Mouse (Mus musculus) c-Kit-positive CD71-negative TER-119-negative erythroid progenitor cells, embryonic 14.5 days (primary cell): ENCODE measurements around the gene Myocd.

ENCODE experiments used
- DNase-seq: peaks from one replicate; pipeline ENCODE4 v3.0.0-alpha.2; 2013; ENCODE audit warnings: low read depth

Gene Myocd

DNA sequence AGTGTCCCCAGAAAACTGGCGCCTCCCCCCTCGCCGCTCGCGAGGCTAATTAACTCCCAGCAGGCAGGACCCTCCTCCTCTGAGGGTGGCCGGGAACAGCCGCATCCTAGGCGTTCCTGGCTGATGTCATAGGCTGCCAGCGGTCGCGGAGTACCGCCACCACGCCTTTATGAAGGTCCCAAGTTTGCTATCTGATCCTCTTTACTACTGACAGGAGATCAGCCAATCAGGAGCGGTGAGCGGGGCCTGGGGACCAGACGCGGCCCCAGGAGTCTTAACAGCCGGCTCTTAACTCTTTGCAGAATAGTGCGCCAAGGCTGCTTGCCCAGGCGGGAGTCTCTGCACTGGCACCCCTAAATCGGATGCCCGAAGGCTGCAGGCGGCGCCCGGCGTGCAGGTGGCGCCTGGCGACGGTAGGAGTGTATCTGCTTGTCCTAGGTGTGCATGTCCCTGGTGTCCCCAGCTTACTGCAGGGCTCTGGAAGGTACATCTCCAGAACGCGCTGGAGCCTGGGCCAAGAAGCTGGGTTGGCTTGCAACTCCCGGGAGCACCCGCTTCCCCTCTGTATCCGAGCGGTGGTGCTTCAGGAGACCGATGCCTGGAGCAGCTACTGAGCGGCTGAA lies at the start of gene Myocd:
Gene Myocd (minus strand): TSS at position 139 of the 623 bp plus-strand sequence.
- DNase-seq, result no peak

DNA sequence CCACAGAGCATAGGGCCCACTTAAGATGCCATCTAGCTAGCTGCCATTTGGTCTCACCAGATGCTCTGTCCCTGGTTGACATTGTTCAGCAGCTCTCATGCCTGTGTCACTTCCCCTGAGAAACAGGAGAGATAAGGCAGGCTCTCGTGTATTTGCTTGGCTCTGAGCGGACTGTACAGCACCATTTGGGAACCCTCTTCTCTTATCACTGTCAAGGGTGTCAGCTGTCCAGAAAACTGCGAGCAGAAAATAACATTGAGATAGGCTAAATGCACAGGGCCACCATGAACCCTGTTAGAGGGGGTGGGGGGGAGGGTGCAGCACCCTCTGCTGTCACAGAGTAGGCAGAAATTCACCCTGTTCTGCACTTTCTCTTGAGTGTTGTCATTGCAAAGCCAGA lies 34.0 kb upstream of the Myocd start:
- DNase-seq, result no peak

DNA sequence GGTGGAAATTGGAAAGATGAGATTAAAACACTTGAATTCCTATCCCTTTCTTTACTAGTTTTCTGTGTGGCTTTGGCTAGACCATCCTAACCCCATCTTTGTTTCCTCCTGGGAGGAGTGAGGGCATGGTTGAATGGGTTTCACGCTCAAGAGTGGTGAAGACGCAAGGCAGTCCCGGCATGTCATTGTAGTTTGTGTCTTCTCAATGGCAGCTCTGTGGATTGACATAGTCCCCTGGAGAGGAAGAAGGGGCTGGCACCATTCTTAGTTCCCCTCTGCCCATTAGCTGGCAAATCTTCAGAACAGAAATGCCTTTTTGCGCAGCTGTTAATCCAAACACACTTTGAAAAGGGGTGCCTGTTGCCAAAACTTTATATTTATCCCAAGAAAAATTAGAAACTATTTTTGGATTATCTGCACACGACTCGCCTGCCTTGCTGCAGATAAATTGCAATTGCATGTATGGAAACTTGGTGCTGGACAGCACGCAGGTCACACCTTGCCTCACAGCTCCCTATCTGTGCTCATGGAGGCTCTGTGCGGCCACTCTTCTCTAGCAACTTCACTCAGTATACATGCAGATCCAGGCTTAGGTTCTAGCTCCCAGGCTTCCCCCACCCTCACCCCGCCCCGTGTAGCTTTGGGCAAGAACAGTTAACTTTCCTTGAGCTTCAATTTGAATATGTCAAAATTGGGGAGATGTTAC lies 24.5 kb upstream of the Myocd start:
- DNase-seq, result no peak

DNA sequence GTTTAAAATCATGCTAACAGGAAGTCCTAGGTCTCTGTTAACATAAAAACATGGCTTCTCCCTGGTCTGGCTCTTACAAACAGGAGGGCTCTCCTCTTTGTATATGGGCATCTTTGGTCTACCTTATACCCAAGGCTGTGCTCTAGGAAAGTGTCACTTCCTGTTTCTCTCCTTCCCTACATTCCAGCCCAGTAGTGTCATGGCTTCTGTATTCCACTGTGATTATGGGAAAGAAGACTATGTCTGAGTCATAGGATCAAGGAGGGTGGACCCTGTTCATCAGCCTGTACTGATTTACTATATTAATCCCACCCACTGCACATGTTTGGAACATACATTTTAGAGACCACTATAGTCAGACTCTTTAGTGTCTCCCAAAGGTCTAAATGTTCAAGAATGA lies 23.2 kb upstream of the Myocd start:
- no peak for DNase-seq

DNA sequence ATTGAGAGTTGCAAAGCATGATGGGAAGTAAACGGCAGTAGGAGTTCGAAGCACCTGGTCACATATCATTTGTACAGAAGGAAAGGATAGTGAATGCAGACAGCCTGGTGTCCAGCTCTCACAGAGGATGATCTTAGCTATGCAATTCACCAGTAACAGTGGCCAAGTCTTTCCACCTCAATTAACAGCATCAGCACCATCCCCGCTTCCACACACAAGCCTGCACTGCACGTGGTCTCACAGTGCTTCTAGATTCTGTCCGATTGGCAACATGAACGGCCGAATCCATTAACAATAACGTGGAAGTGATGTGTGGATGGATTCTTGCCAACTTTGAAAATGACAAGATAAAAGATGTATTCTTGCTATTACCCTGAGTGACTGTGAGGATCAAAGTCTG lies 17.9 kb upstream of the Myocd start:
- no peak for DNase-seq

DNA sequence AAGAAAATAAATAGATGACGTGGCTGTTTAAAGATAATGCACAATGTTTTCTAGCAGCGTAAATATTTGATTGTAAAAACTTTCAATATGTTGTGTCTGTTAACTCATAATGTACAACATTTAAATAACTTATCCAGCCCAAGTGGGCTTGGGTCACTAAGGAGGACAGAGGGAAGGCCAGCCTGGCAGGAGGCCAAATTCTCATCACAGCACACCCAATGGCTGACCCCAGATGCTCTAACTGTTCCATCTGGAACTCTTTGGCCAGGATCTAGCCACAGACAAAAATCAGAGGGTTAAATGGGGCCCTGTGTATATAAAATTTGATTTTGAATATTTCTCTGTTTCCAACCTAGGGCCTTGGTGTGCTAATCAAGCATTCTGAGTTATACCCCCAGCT lies 16.4 kb upstream of the Myocd start:
- DNase-seq, result no peak

DNA sequence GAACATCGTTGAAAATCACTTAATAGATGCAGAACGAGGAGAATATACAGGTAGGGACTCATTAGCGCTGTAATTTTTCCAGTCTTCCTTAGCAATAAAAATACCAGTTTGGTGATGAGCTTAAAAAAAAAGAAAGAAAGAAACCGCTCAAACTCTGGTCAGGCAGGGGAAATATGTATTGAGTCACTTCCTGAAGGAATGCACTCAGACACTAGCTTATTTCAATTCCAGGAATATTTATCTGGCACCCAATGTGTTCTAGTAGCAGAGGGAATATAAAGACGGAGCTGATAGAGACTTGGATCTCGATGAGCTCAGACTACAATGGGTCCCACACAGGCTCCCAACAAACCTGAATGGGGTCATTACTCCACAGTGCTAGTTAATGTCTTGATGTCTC lies 5.7 kb upstream of the Myocd start:
- DNase-seq, result no peak

DNA sequence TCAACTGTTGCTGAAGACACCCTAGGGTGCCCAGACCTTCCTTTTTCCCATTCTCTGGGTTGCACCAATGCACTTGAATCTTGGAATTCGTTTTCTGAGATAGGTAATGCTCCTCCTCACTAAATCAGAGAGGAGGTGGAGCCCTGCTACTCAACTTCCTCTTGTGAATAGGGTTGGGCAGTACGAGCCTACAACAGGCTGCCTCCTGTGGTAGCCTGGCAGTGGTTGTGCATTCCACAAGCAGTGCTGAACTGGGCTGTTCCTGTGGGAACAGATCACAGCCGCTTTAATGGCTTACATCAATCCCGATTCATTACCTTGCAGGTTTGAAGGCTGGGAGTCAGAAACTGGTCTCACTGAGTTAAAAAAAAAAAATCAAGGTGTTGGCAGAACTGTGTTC lies 1.2 kb upstream of the Myocd start:
- no peak for DNase-seq

DNA sequence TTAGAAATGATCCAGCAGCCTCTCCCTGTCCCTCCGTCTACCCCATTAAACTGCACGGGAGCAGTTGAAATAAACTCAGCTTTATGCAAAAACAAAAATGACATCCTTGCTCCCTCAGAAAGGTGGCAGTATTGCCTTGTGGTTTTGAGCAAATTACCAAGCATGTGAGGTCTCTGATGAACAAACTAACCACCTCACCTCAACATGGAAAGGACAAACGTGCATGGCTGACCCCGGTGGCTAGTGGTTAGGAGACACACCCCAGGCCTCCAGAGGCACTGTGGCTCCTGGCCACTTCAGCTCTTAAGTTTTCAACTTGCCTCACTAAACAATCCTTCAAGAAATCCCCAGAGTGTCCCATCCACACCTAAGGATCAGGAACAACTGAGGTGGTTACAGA lies 1.5 kb downstream of the Myocd start:
- no peak for DNase-seq

DNA sequence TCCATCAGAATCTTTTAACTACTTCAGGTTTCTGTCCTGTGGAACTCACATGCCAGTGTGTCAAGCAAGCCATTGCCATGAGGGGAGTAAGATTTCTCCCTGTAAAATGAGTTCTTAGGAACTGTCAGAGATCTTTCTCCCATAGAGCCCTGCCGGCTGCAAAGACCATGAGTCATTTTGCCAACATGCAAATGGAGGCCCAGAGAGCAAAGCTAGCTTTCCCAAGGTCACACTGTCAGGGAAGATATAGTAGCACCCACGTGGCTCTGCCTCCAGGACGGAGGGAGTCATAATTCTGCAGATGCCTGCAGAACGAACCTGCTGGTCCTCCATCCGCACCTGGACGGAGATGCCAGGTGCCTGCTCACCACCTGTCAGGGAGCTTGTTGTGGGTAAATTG lies 6.3 kb downstream of the Myocd start:
- DNase-seq, result no peak

DNA sequence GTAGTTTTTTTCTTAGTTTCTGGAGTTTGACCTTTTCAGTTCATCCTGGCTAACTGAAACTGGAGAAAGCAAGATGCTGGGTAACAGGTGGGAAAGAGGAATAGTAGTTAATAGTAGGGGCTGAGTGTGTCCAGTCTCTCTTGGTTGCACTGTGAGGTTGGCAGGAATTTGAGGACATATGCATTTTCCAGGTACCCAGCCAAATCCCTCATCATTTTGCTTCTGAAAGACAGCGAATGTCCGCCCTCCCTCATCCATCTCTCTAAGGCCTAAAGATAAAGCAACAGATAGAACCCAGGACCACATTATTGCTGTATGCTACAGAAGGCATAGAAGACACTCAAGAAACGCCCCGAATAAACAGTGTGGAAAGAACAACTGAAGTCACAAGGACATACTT lies 10.8 kb downstream of the Myocd start:
- no peak for DNase-seq

DNA sequence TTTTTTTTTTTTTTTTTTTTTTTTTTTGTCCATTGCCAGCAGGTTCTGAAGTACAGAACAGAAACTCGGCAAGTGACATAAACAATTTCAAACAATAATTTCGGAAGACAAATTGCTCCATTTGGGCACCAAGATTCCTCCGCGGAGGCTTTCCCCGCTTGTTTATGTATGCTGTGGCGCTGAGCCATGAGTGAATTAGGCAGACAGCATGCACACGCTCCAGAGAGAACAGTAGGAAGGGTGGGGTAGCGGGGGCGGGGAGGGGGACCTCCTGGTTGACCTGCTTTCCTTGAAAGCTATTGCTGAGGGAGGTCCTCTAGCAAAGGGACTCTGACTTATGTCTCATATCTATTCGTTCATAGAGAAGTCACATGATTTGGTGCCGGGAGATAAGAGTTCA lies 13.6 kb downstream of the Myocd start:
- no peak for DNase-seq

DNA sequence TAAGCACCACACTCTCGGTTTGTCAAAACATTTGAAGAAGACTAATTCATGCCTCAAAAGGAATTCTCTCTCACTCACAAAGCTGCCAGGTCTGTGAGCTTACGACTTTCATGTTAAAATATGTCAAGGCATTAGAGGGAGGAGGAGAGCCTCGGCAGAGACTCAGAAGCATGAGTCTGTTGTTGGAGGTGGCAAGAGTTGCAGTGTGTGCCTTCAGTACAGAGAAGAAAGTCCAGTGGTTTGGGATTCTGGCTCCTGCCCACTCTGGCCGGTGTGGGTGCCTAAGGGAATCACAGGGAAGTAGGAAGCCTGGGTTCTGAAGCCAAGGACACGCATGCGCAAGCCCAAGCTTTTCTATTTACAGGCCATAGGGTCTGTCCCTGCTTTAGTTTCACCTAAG lies 14.2 kb downstream of the Myocd start:
- no peak for DNase-seq

DNA sequence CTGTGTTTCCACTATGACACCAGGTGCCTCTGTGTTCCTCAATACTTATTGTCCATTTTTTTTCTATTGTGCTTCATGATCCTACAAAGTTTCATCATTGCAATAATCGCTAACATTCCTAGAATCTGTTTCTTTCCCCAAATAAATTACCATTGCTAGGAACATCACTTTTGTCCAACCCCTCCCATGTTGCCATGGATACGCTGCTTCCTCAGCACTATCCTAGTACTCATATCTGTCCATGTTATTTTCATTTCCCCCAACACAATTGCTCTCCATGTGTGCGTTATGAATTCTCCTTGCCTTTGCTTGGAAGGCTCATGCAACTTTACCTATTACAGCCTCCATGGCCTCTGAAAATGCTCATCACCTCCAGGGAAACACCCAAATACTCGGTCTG lies 19.4 kb downstream of the Myocd start:
- no peak for DNase-seq

DNA sequence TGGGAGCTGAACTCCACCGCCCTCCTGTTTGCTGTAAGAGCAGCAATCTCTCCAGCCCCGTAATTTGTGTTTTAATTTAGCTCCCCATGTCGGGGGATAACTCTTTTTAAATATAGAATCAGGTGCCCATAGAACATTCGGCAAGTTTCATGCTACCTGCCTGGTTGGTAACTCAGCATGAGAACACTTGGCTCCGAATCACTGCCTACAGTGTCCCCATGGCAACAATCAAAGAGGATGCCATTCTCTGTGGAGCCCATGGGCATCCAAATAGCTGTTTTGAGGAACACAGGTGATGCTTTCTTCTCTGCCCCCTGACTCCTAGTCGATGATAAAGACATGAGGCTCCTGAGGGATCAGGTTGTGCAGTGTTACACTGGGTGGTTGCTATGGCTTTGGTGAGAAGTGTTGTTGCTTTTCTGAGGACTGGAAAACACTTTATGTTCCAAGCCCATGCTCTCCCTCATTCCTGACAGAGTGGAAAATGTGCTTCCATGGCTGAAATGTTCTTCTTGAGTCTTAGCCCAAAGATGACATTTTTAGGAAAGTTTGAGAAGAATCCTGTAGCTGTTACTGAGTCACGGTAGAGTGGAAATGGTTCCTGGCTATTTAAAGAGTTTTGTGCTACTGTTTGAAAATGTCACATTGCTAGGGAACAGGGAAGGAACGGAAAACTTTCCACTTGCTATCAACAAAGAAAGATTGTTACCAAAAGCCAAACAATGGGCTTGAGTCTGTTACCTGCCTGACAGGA lies 23.3 kb downstream of the Myocd start:
- no peak for DNase-seq

DNA sequence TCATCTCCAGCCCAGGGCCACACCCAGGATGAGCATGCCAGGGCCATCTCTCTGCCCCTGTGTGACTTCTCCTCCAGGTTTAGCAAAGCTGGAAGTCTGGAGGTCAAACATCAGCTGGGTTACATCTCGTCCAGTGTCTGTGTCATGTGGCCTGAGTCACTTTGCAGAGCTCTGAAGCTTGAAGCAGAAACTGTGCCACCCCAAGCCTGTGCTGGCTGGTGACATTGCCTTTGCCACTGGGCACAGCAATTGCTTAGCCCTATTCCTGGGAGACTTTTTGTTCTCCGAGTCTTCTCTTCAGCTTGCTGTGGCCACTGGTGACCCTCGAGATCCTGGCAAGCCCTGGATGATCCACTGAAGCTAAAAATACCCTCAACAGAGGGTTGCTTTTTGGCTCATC lies 26.2 kb downstream of the Myocd start:
- no peak for DNase-seq

DNA sequence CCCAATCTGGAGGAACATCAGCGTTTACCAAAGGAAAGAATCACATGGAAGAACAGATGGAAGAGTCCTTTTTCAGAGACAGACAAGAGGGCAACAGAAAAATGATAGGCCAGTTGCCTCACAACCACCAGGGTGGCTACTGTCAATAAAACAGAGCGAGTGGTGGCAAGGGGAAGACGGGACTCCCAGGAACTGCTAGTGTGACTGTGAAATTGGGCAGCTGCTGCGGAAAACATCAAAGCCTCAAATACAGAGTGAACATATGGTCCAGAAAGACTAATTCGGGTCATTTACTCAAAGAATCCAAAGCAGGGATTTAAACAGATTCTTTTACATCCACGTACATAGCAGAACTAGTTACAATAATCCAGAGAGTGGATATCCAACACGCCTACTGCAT lies 29.3 kb downstream of the Myocd start:
- DNase-seq, result no peak

DNA sequence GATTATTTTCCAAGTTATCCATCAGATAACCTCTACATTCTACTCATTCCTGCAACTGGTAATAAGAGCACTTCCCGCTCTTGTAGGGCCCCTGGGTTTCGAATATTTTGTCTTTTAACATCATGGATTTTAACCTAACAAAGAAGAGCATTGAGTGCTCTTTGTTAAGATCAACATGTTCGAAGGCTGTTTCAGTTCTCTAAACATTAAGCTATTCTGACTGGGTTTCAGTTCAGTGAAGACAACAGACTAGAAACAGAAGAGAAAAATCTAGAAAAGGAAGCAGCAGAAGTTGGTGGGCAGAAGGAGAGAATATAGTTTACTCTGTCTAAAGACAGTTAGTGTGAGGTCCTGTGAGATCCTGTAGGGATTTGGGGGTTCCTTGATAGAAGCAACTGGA lies 31.9 kb downstream of the Myocd start:
- DNase-seq, result no peak

DNA sequence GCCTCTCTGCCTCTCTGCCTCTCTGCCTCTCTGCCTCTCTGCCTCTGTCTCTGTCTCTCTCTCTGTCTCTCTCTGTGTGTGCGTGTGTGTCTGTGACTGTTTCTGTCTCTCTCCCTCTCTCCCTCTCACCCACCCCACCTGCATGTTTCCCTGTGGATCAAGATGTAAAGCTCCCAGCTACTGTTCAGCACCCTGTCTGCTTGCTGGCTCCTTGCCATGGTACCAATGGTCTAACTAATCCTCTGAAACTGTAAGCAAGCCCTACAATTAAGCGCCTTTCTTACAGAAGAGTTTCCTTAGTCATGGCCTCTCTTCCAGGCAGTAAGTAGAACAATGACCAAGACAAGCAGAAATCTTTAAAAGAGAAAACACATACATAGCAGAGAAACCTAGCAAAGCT lies 32.9 kb downstream of the Myocd start:
- DNase-seq, result no peak

DNA sequence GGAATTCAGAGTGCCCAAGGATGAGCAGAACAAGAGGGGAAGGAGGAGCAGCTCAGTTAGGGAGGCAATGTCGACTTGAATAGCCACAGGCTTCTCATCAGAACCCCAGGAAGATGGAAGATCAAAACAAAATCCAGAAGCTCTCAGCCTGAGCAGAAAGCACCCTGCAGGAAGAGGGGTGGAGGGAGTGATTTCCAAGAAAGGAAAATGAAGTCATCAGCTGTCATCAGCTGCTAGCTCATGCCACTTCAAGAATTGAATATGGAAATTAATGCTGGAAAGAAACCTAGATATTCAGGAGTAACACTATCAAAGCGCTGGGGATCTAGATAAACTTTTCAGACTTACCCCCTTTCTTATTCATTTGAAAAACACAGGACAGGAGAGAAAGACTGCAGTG lies 34.4 kb downstream of the Myocd start:
- no peak for DNase-seq

DNA sequence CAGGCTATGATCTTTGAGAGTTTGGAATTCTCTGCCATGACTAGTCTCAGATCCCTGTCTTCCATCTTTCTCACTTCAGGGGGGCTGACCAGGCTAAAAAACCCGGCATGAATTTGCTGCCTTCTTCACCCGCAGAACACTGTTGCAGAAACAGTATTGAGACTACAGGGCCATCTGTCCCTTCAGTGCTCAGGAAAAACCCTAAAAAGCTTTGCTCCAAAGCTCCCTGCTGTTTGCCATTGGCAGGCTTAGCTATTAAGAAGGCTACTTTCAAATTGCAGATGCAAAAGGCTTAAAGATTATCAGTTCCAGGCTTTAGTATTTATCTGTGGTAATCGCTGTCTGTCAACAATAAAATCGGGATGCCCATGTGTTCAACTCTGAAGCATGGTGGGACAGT lies 38.0 kb downstream of the Myocd start:
- no peak for DNase-seq

DNA sequence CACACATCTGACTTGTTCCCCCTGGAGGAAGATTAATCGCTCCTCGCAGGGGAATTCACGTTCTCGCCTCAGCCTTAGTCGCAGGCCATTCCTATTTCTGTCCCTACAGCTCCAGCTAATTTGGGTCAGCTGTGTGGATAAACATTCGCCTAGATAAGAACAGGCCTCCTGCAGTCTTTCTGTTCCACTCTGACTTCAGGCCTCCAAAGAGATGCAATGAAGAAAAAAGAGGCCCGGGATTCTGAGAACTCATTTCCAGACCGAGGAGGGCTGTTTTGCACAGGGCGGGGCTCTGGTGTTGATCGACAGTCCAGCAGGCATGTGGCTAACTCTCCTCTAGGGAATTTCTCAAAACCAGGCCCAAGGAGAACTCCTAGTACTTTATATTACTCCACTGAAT lies 43.0 kb downstream of the Myocd start:
- no peak for DNase-seq

DNA sequence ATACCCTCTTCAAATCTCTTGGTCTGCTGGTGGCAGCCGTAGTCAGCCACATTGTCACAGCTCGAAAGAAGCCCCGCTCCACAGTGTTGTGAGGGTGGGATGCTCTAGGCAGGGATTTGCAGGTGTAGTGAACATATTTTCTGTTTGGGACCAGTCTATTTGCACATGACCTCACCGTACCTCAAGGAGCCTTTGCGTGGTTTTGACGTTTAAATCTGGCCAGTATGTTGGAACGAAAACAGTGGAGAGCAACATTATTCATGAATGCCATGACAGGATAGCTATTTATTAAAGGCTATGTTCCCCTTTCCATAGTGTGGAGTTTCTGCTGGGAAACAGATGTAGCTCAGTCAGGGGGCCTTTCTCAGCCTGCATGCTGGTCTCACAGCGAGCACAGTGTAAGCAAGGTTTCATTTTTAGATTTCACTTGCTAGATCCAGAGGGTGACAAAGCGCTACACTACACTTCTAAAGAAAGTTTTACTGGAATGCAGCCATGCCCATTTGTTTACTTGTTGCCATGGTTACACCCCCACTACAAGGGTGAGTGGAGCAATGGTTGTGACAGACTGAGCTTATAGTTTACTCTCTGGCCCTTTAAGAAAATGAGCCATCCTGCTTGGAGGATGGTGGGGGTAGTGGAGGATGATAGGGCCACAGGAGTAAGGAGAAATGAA lies 54.7 kb downstream of the Myocd start:
- no peak for DNase-seq
